Mouse (Mus musculus) ES-E14 (cell line): ENCODE results near the gene Ank2.

Experiments used
- CHD2 ChIP-seq: IDR thresholded peaks from 2 replicates; pipeline ENCODE4 v1.6.1; 2014; ENCODE audit warnings: mild to moderate bottlenecking, low read depth, low read length, inconsistent platforms
- HCFC1 ChIP-seq: IDR thresholded peaks from 2 replicates; pipeline ENCODE4 v1.6.1; 2012; ENCODE audit warnings: low read length, inconsistent platforms, borderline replicate concordance; ENCODE audit not compliant: insufficient read depth
- MAFK ChIP-seq: IDR thresholded peaks from 2 replicates; pipeline ENCODE4 v1.6.1; 2014; ENCODE audit warnings: mild to moderate bottlenecking, low read depth, low read length, inconsistent platforms; ENCODE audit not compliant: insufficient read depth
- ZC3H11A ChIP-seq: IDR thresholded peaks from 2 replicates; pipeline ENCODE4 v1.6.1; 2012; ENCODE audit warnings: low read depth, mild to moderate bottlenecking, inconsistent platforms, low read length, borderline replicate concordance
- ZNF384 ChIP-seq: IDR thresholded peaks from 2 replicates; pipeline ENCODE4 v1.6.1; 2012; ENCODE audit warnings: low read depth, low read length, inconsistent platforms

DNA sequence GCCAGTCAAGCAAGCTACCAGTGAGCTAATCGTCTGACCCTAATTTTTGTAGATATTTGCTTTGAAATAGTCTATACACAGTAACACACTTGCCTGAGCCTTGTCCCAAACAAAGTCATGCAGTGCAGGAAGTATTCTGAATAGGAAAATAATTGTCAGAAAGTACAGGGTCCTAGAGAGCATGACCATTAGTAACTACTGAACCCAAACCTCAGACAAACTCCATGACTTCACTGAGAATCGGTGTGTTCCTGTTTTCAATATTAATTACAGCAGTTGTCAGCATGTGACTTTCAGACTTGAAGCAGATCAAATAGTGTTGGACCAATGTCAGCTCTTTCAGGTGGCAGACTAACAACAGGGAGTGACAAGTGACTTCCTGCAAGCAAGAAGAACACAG is 14.5 kb upstream of the Ank2 start:
- TF ChIP-seq ZNF384 (no peak), CHD2 (no peak), ZC3H11A (no peak), MAFK (no peak), HCFC1 (no peak)
